Mouse (Mus musculus): ENCODE results near the gene Ddb2. TPM values are rescaled to one million over a fixed set of nuclear protein-coding genes. Genes with fewer than 3 reads are reported as not detected.
A peak's percentile ranks its signal among the peaks of the same experiment; 100 is the strongest.

The Ddb2 gene
- 1 to 10 TPM; 2.6 to 2.8 TPM for total RNA-seq (2021)
- long read RNA-seq, experiment 1, partial matches to known transcripts: 0 of 2 reads
- long read RNA-seq, experiment 1, other reads (novel, unspliced or antisense): 2 of 2 reads
- long read RNA-seq, experiment 2, partial matches to known transcripts: 0 of 3 reads
- long read RNA-seq, experiment 2, other reads (novel, unspliced or antisense): 2 of 3 reads

- Histone ChIP-seq H3K4me3 (peak within 1 kb of the TSS; percentile 91), H3K27ac (peak within 1 kb of the TSS; percentile 95)
- no peak for TF ChIP-seq CTCF (IDR thresholded peaks at IDR 0.05)
- intact Hi-C loops (cut with DNase I): loop anchor here (2.0 to 5.0 kb wide), 2 partner anchors 34 to 120 kb away; partner anchors contain the start of genes Acp2, Mybpc3 and Nr1h3
- DNase-seq: peak; percentile 97
These were observed at the start of gene Ddb2 for GRCm38 (mm10) chr2:91236601-91237510. Gene Ddb2, minus strand, starts transcription at chr2:91236982.

- H3K4me3 ChIP-seq: no peak overlapping the region
- intact Hi-C loops (cut with DNase I): loop anchor here (1.0 to 5.0 kb wide), 2 partner anchors 176 to 195 kb away; no protein-coding TSS in a partner anchor
- peak; percentile 98 for TF ChIP-seq CTCF (IDR thresholded peaks at IDR 0.05)
- DNase-seq: peak; percentile 88
- H3K27ac ChIP-seq: peak overlapping the region; percentile 55
These were observed 49.2 kb upstream of the Ddb2 start for GRCm38 (mm10) chr2:91285885-91286505.

- intact Hi-C loops (cut with DNase I): loop anchor here (5.0 kb wide), 1 partner anchor 178 kb away; no protein-coding TSS in a partner anchor
- Histone ChIP-seq H3K27ac (peak overlapping the region; percentile 46), H3K4me3 (no peak overlapping the region)
- no peak for TF ChIP-seq CTCF (IDR thresholded peaks at IDR 0.05)
- DNase-seq: peak; percentile 64
These were observed 47.8 kb upstream of the Ddb2 start for GRCm38 (mm10) chr2:91284375-91285199.

- TF ChIP-seq CTCF (IDR thresholded peaks at IDR 0.05): no peak
- intact Hi-C loops (cut with DNase I): no loop called here
- DNase-seq: no peak
- H3K4me3 ChIP-seq: no peak overlapping the region
- peak overlapping the region; percentile 46 for H3K27ac ChIP-seq
These were observed 47.2 kb upstream of the Ddb2 start for GRCm38 (mm10) chr2:91283972-91284371.

- DNase-seq: no peak
- Histone ChIP-seq H3K4me3 (no peak overlapping the region), H3K27ac (no peak overlapping the region)
- intact Hi-C loops (cut with DNase I): no loop called here
- no peak for TF ChIP-seq CTCF (IDR thresholded peaks at IDR 0.05)
These were observed 44.6 kb upstream of the Ddb2 start for GRCm38 (mm10) chr2:91281366-91281765.

GRCm38 (mm10) chr2:91279372-91279755 is 42.6 kb upstream of the Ddb2 start:
- DNase-seq: no peak
- H3K27ac ChIP-seq: no peak overlapping the region
- intact Hi-C loops (cut with DNase I): no loop called here
- TF ChIP-seq CTCF (IDR thresholded peaks at IDR 0.05): no peak
- no peak overlapping the region for H3K4me3 ChIP-seq

- intact Hi-C loops (cut with DNase I): no loop called here
- DNase-seq: peak; percentile 72
- TF ChIP-seq CTCF (IDR thresholded peaks at IDR 0.05): peak; percentile 67
- Histone ChIP-seq H3K4me3 (no peak overlapping the region), H3K27ac (no peak overlapping the region)
These were observed 42.1 kb upstream of the Ddb2 start for GRCm38 (mm10) chr2:91278749-91279371.

GRCm38 (mm10) chr2:91269687-91270133 is 32.9 kb upstream of the Ddb2 start:
- no peak for TF ChIP-seq CTCF (IDR thresholded peaks at IDR 0.05)

GRCm38 (mm10) chr2:91268706-91269105 is 31.9 kb upstream of the Ddb2 start:
- no peak for DNase-seq
- Histone ChIP-seq H3K27ac (peak overlapping the region; percentile 90), H3K4me3 (peak overlapping the region; percentile 41)
- no peak for TF ChIP-seq CTCF (IDR thresholded peaks at IDR 0.05)
- intact Hi-C loops (cut with DNase I): no loop called here

More at GRCm38 (mm10) chr2:91269687-91270133, 32.9 kb upstream of the Ddb2 start:
- Histone ChIP-seq H3K4me3 (peak overlapping the region; percentile 69), H3K27ac (peak overlapping the region; percentile 90)
- intact Hi-C loops (cut with DNase I): no loop called here
- peak; percentile 89 for DNase-seq

GRCm38 (mm10) chr2:91268042-91268441 is 31.3 kb upstream of the Ddb2 start:
- TF ChIP-seq CTCF (IDR thresholded peaks at IDR 0.05): no peak
- Histone ChIP-seq H3K27ac (peak overlapping the region; percentile 90), H3K4me3 (peak overlapping the region; percentile 23; the same call in 1 of the 2 replicates)
- no peak for DNase-seq
- intact Hi-C loops (cut with DNase I): no loop called here

Data from gastrocnemius, adult 2 months (tissue).